In genomic region chr4:101369738-101370275, GRCm38 (mm10) we compare ENCODE assay signal across 28 mouse cellular contexts. TPM values are rescaled to one million over a fixed set of nuclear protein-coding genes. Genes with fewer than 3 reads are reported as not detected.
DNase-seq lines count a peak whose midpoint lies in the region; ATAC-seq lines count a peak whose summit lies in the region.
"Had no signal": no experiment of that assay in that cellular context is flagged by ENCODE, and none has a peak within 500 bp of the region (broad histone marks: within the 10 kb centered on the region; RNA-seq: fewer than 3 reads in every experiment).

No protein-coding gene starts in this region.

- no peaks in the 10 kb centered on the region for H3K9me3 ChIP-seq in kidney, embryonic 14.5 days (ENCODE audit: control insufficient read depth, low read length)
- H3K9me3 ChIP-seq in liver, embryonic 12.5 days (replicated peaks) = no peaks in the 10 kb centered on the region
- no peaks in the 10 kb centered on the region for H3K9me3 ChIP-seq in forebrain, embryonic 15.5 days
- H3K9me3 ChIP-seq: embryonic facial prominence, embryonic 12.5 days; G1E; heart, embryonic 10.5 days; intestine, embryonic 15.5 days; limb, embryonic 10.5 days; liver, embryonic 13.5 days; midbrain, embryonic 10.5 days; neural tube, embryonic 15.5 days; stomach, embryonic 15.5 days had no signal

- DNase-seq in kidney, adult 11 months = peak; percentile 71
- peak; percentile 24 for DNase-seq in 3134 (ENCODE audit: extremely low read depth, insufficient read length, low spot score)
- peak; percentile 83 for DNase-seq in kidney, adult 9 months
- no peak for DNase-seq in cerebellum, postnatal 4 days (ENCODE audit: low spot score in 2 of 2)
- no peak for DNase-seq in gastrocnemius, postnatal 10 days
- DNase-seq: adrenal gland, adult 2 months; B cell, adult 2 months; cerebellum, adult 18-20 months; cerebellum, postnatal 25 days; liver, embryonic 13.5 days; lung, postnatal 10 days; right cerebral cortex, adult 18-20 months; right cerebral cortex, postnatal 4 days; thymus, adult 2 months; thymus, postnatal 4 days had no signal

- ATAC-seq in kidney, embryonic 14.5 days (ENCODE audit: low FRiP score, low TSS enrichment) = no peak
- peak; percentile 37; the same call in 1 of the 2 replicates for ATAC-seq in liver, embryonic 12.5 days
- ATAC-seq in forebrain, embryonic 15.5 days (replicated peaks) = no peak
- ATAC-seq: hindbrain, embryonic 16.5 days; intestine, embryonic 15.5 days had no signal

- H3K27me3 ChIP-seq in kidney, embryonic 14.5 days (ENCODE audit: control insufficient read depth, insufficient read depth, low read length) = no peaks in the 10 kb centered on the region
- no peaks in the 10 kb centered on the region for H3K27me3 ChIP-seq in liver, embryonic 12.5 days (replicated peaks)
- no peaks in the 10 kb centered on the region for H3K27me3 ChIP-seq in forebrain, embryonic 15.5 days
- H3K27me3 ChIP-seq: CH12.LX; embryonic facial prominence, embryonic 12.5 days; intestine, embryonic 15.5 days; liver, embryonic 13.5 days; neural tube, embryonic 15.5 days; stomach, embryonic 15.5 days had no signal

- WGBS in kidney, embryonic 14.5 days = 76% methylated on average over 4 of the region's 4 CpGs
- 56% methylated on average over 4 of the region's 4 CpGs for WGBS in liver, embryonic 12.5 days (ENCODE audit: insufficient replicate concordance)
- WGBS in forebrain, embryonic 15.5 days = 71% methylated on average over 4 of the region's 4 CpGs

- H3K36me3 ChIP-seq in kidney, embryonic 14.5 days (ENCODE audit: control insufficient read depth, insufficient read depth, low read length) = no peaks in the 10 kb centered on the region
- no peaks in the 10 kb centered on the region for H3K36me3 ChIP-seq in liver, embryonic 12.5 days
- no peaks in the 10 kb centered on the region for H3K36me3 ChIP-seq in forebrain, embryonic 15.5 days
- H3K36me3 ChIP-seq: embryonic facial prominence, embryonic 12.5 days; G1E; heart, embryonic 10.5 days; intestine, embryonic 15.5 days; limb, embryonic 10.5 days; liver, embryonic 13.5 days; midbrain, embryonic 10.5 days; neural tube, embryonic 15.5 days; stomach, embryonic 15.5 days had no signal

- no peak overlapping the region for H3K4me3 ChIP-seq in kidney, embryonic 14.5 days (ENCODE audit: low read length)
- H3K4me3 ChIP-seq in liver, embryonic 12.5 days = no peak overlapping the region
- H3K4me3 ChIP-seq in forebrain, embryonic 15.5 days = no peak overlapping the region
- H3K4me3 ChIP-seq: embryonic facial prominence, embryonic 12.5 days; heart, embryonic 10.5 days; intestine, embryonic 15.5 days; limb, embryonic 10.5 days; liver, embryonic 13.5 days; midbrain, embryonic 10.5 days; neural tube, embryonic 15.5 days; stomach, embryonic 15.5 days had no signal

- no peaks in the 10 kb centered on the region for H3K4me1 ChIP-seq in kidney, embryonic 14.5 days (ENCODE audit: control insufficient read depth, insufficient read depth, low read length)
- no peaks in the 10 kb centered on the region for H3K4me1 ChIP-seq in liver, embryonic 12.5 days
- no peaks in the 10 kb centered on the region for H3K4me1 ChIP-seq in forebrain, embryonic 15.5 days
- H3K4me1 ChIP-seq: embryonic facial prominence, embryonic 12.5 days; intestine, embryonic 15.5 days; limb, embryonic 10.5 days; liver, embryonic 13.5 days; neural tube, embryonic 15.5 days had no signal

- H3K9ac ChIP-seq in kidney, embryonic 14.5 days (ENCODE audit: low read depth, low read length) = no peak overlapping the region
- no peak overlapping the region for H3K9ac ChIP-seq in liver, embryonic 12.5 days
- no peak overlapping the region for H3K9ac ChIP-seq in forebrain, embryonic 15.5 days (replicated peaks)
- H3K9ac ChIP-seq: embryonic facial prominence, embryonic 12.5 days; intestine, embryonic 15.5 days; liver, embryonic 13.5 days; neural tube, embryonic 15.5 days; stomach, embryonic 15.5 days had no signal

- no peak overlapping the region for H3K27ac ChIP-seq in kidney, embryonic 14.5 days (ENCODE audit: low read depth, low read length)
- no peak overlapping the region for H3K27ac ChIP-seq in liver, embryonic 12.5 days
- H3K27ac ChIP-seq in forebrain, embryonic 15.5 days (replicated peaks) = no peak overlapping the region
- H3K27ac ChIP-seq: embryonic facial prominence, embryonic 12.5 days; heart, embryonic 10.5 days; intestine, embryonic 15.5 days; limb, embryonic 10.5 days; liver, embryonic 13.5 days; midbrain, embryonic 10.5 days; neural tube, embryonic 15.5 days; stomach, embryonic 15.5 days had no signal

- H3K4me2 ChIP-seq in kidney, embryonic 14.5 days (replicated peaks; ENCODE audit: low read depth, low read length) = no peak overlapping the region
- no peak overlapping the region for H3K4me2 ChIP-seq in liver, embryonic 12.5 days
- H3K4me2 ChIP-seq in forebrain, embryonic 15.5 days (replicated peaks) = no peak overlapping the region
- H3K4me2 ChIP-seq: embryonic facial prominence, embryonic 12.5 days; intestine, embryonic 15.5 days; liver, embryonic 13.5 days; neural tube, embryonic 15.5 days; stomach, embryonic 15.5 days had no signal

RNA-seq across cellular contexts. Expression of gene Ak4, which starts 49.3 kb away (rescaled TPM):
- polyA plus RNA-seq in kidney, embryonic 14.5 days (2014; fragmentation: Nextera tagmentation; extraction: Ambion mirVana) = 5.1 and 5.3 TPM in 2 replicates
- polyA plus RNA-seq in liver, embryonic 12.5 days (2016; fragmentation: Nextera tagmentation; extraction: Ambion mirVana) = 11.7 and 12.0 TPM in 2 replicates
- 1 to 10 TPM; 7.4 to 8.8 TPM for total RNA-seq in gastrocnemius, postnatal 10 days (2021)
- 9.0 and 10.9 TPM in 2 replicates for polyA plus RNA-seq in forebrain, embryonic 15.5 days (2015; fragmentation: Nextera tagmentation; extraction: Ambion mirVana)
- total RNA-seq: G1E had no signal
- polyA plus RNA-seq: G1E had no signal

Comparison
In these comparisons a context has a peak if more than half of its experiments do, and no peak if none do; other contexts are left out.
1. DNase-seq: peak in kidney, adult 11 months (single experiment), 3134 (single experiment) and kidney, adult 9 months (single experiment); none in cerebellum, postnatal 4 days (0 of 2) and gastrocnemius, postnatal 10 days (single experiment).